Mouse (Mus musculus): ENCODE data around the gene Erich2. TPM values are rescaled to one million over a fixed set of nuclear protein-coding genes. Genes with fewer than 3 reads are reported as not detected.
"Not testable (repeated sequence)": the region's sequence is repeated elsewhere in the genome, so short reads cannot be mapped to it uniquely, and the experiment has no call there.

The Erich2 gene
- polyA plus RNA-seq (2015; fragmentation: Nextera tagmentation; extraction: Ambion mirVana) = 1.9 and 2.3 TPM in 2 replicates

DNA sequence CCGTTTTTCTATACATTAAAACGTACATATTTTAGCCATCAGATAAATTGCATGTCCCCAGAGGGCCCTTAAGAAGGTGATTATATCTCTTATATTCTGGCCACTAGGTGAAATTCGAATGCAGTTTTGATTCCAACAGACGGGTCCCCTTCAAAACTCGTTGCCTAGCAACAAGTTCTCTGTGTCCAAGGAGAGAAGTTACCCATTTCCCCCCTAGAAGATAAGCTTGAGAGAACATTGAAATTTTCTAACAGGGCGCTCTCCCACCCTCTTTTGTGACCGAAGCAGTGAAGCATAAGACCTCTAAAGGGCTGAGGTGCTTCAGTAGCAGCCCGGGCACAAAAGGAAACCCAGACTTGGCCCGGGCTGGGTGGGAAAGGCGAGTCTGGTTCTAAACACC is at the start of gene Erich2:
Erich2 (plus strand) TSS at position 324 of the 400 bp plus-strand sequence.
- 14% methylated on average over 10 of the region's 10 CpGs for WGBS
- no peaks in the 10 kb centered on the region for H3K27me3 ChIP-seq
- H3K36me3 ChIP-seq = no peaks in the 10 kb centered on the region
- peak; percentile 27 for ATAC-seq (replicated peaks; ENCODE audit: low FRiP score)
- H3K9ac ChIP-seq = peak within 1 kb of the TSS; percentile 49
- H3K27ac ChIP-seq = peak within 1 kb of the TSS; percentile 60
- H3K4me1 ChIP-seq = peaks cover 32% of the 10 kb centered on the region
- peak within 1 kb of the TSS; percentile 84 for H3K4me2 ChIP-seq
- no peaks in the 10 kb centered on the region for H3K9me3 ChIP-seq (replicated peaks)
- peak within 1 kb of the TSS; percentile 62 for H3K4me3 ChIP-seq (replicated peaks)

DNA sequence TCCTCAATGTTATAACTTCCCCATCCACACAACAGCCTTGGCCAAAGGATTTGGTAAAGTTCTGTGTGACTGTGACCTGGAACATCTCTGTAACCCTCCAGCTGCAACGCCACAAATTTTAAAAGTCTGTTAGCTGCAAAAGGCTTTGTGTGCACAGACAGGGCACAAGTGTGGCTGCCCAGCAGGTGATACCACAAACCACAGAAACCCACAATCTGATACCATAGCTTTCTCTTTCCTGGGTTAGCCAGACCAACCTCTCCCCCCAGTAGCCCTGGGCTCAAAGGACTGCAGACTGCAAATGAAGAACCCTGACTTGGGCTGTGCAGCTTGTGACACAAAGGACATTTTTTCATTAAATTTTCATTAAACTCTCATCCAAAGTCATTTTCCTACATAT is 45.0 kb upstream of the Erich2 start:
- no peaks in the 10 kb centered on the region for H3K4me1 ChIP-seq
- H3K36me3 ChIP-seq = no peaks in the 10 kb centered on the region
- H3K4me2 ChIP-seq = no peak overlapping the region
- H3K4me3 ChIP-seq (replicated peaks) = no peak overlapping the region
- H3K27ac ChIP-seq = no peak overlapping the region
- no peak overlapping the region for H3K9ac ChIP-seq
- H3K27me3 ChIP-seq = 0 out of 2 replicates have a peak, but pooled peaks cover 10% of the 10 kb centered on the region
- H3K9me3 ChIP-seq (replicated peaks) = no peaks in the 10 kb centered on the region
- WGBS = 97% methylated on average over 1 of the region's 1 CpGs
- no peak for ATAC-seq (replicated peaks; ENCODE audit: low FRiP score)

DNA sequence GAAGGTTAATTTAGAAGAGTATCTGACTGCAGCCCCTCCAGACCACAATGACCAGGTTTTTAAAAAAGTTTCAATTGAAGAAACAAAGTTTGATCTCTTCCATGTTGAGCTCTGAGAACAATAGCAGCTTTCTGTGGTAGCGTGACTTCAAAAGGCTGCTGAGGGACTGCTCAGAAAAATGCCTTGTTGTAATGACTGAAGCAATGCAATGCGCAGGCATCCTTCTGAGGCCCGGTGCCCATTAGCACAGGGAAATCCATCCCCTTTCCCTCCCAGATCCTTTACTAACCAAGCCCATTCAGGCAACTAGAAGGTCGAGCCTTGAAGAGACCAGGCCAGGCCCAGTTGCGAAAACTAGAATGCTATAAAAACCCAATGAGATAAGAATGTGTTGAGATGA is 37.5 kb upstream of the Erich2 start:
- Histone ChIP-seq H3K27me3 (peaks cover 72% of the 10 kb centered on the region), H3K9me3 (replicated peaks) (no peaks in the 10 kb centered on the region)
- ATAC-seq (replicated peaks; ENCODE audit: low FRiP score) = no peak

DNA sequence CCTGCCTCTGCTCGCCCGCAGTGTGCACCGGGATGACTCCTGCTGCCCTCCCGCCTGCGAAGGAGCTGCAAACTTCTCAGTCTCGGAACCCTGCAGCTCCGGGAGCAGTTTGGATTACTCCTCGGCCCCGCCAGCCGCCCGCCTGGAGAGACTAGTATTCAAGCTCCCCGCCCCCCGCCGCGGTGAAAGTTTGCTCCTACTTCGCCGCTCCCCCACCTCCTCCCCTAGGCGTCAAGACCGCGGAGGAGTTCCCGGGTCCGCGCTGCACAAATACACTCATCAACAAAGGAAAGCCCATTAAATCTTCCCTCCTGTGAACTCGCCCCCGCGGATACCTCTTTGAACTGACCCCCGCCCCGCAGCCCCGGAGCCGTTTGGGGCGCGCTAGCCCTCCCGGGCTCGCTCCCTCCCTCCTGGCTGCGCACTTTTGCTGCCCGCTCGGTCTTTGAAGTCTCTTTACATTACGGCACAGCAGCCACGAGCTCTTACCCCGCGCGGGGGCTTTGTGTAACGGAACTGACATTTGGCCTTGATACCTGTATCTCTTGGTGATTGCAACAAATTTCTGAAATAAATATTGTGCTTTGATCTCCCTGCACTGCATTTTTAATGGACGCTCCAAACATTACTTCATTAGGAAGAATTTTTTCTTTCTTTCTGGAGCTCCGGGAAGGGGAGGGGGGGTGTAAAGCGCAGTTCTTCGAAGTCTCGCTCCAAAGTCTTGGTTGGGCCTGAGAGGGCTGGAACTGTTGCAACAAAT is 36.6 kb upstream of the Erich2 start:
- H3K4me3 ChIP-seq (replicated peaks) = peak overlapping the region; percentile 45
- peak overlapping the region; percentile 86 for H3K4me2 ChIP-seq
- no peak overlapping the region for H3K9ac ChIP-seq
- peaks cover 78% of the 10 kb centered on the region for H3K27me3 ChIP-seq
- peak; percentile 33; the same call in 1 of the 2 replicates for ATAC-seq (replicated peaks; ENCODE audit: low FRiP score)
- under 1% methylated on average over 48 of the region's 48 CpGs for WGBS
- H3K27ac ChIP-seq = no peak overlapping the region
- H3K36me3 ChIP-seq = no peaks in the 10 kb centered on the region
- H3K9me3 ChIP-seq (replicated peaks) = no peaks in the 10 kb centered on the region
- peaks cover 55% of the 10 kb centered on the region for H3K4me1 ChIP-seq

More for the DNA sequence above, 37.5 kb upstream of the Erich2 start:
- 0 out of 2 replicates have a peak overlapping the region, but pooled peaks have one; percentile 86 for H3K4me2 ChIP-seq
- no peak overlapping the region for H3K9ac ChIP-seq
- no peak overlapping the region for H3K27ac ChIP-seq
- no peaks in the 10 kb centered on the region for H3K36me3 ChIP-seq
- 24% methylated on average over 5 of the region's 5 CpGs for WGBS
- peaks cover 46% of the 10 kb centered on the region for H3K4me1 ChIP-seq
- H3K4me3 ChIP-seq (replicated peaks) = no peak overlapping the region

DNA sequence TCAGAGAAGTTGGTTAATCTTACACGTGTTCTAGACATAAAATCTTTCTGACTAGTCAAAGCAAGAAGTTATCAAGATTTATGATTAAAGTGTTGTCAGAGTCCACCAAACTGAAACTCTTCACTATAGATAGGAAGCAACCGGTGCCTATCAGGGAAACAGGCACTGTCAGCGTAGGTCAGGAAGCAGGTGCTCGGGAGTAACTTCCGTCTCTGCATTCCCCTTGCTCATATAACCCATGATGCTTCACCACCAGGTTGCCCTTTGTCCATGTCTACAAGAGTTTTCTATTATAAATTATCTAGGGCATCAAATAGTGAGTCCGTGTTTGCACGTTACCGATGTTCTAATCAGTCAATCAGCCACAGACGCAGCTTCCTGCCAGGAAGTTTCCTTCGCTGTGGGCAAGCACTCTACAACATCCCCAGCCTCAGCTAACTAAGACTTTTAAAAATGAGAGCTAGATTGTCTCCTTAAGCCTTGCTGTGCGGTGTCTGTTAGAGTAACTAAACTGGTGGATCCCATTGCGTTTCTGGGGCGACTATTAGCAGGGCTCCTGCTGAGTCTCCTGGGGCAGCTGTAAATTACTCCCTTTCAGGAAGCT is 10.8 kb upstream of the Erich2 start:
- ATAC-seq (replicated peaks; ENCODE audit: low FRiP score) = no peak
- no peak overlapping the region for H3K4me3 ChIP-seq (replicated peaks)
- H3K9ac ChIP-seq = no peak overlapping the region
- H3K9me3 ChIP-seq (replicated peaks) = no peaks in the 10 kb centered on the region
- peak overlapping the region; percentile 18 for H3K4me2 ChIP-seq
- peaks cover 9% of the 10 kb centered on the region for H3K4me1 ChIP-seq
- H3K36me3 ChIP-seq = no peaks in the 10 kb centered on the region
- H3K27me3 ChIP-seq = peaks cover 18% of the 10 kb centered on the region
- WGBS = 19% methylated on average over 13 of the region's 13 CpGs
- peak overlapping the region; percentile 51; the same call in 1 of the 2 replicates for H3K27ac ChIP-seq

DNA sequence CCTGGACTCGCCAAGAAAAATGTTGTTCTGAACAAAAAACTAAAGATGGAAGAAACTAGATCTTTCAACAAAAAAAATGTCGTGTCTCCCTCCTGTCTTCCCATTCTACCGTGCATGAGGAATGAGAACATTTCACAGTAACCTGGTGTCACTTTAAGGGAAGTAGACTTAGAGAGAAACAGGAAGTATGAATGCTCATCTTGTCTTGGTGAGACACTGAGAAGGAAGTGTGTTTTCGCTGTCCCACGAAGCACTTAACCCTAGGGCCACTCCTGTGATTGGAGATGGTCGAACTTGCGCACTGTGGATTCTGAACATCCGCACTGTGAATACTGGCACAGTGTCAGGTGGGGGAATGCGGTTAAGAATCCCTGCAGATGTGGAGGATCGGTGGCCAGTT is 5.2 kb upstream of the Erich2 start:
- Histone ChIP-seq H3K4me3 (replicated peaks) (no peak overlapping the region), H3K27me3 (peaks cover 9% of the 10 kb centered on the region), H3K4me2 (no peak overlapping the region), H3K9me3 (replicated peaks) (no peaks in the 10 kb centered on the region), H3K27ac (no peak overlapping the region), H3K36me3 (no peaks in the 10 kb centered on the region), H3K4me1 (peaks cover 24% of the 10 kb centered on the region), H3K9ac (no peak overlapping the region)
- WGBS = 76% methylated on average over 10 of the region's 10 CpGs
- no peak for ATAC-seq (replicated peaks; ENCODE audit: low FRiP score)

DNA sequence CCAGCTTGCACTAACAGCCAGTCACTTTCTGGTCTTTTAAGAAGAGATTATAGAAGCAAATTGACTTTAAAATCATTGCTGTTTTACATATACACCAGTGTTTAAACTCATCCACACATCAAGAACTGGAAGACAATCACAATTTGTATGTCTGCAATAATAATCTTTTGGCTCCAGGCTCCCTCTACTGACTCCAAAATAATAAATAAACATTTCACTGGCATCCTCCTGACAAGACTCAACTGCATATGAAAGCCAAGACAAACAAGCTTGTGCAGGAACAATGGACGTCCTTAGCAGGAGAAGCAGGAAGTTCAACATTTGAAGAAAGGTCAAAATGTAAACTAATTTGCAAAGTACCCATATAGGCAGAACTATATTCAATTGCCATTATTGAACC is 3.4 kb upstream of the Erich2 start:
- H3K36me3 ChIP-seq = no peaks in the 10 kb centered on the region
- H3K27me3 ChIP-seq = no peaks in the 10 kb centered on the region
- ATAC-seq (replicated peaks; ENCODE audit: low FRiP score) = no peak
- no peaks in the 10 kb centered on the region for H3K9me3 ChIP-seq (replicated peaks)
- no peak overlapping the region for H3K4me2 ChIP-seq
- no peak overlapping the region for H3K9ac ChIP-seq
- peak overlapping the region; percentile 14; the same call in 1 of the 2 replicates for H3K27ac ChIP-seq
- no peak overlapping the region for H3K4me3 ChIP-seq (replicated peaks)
- peaks cover 32% of the 10 kb centered on the region for H3K4me1 ChIP-seq
- WGBS = 24% methylated on average over 1 of the region's 1 CpGs

DNA sequence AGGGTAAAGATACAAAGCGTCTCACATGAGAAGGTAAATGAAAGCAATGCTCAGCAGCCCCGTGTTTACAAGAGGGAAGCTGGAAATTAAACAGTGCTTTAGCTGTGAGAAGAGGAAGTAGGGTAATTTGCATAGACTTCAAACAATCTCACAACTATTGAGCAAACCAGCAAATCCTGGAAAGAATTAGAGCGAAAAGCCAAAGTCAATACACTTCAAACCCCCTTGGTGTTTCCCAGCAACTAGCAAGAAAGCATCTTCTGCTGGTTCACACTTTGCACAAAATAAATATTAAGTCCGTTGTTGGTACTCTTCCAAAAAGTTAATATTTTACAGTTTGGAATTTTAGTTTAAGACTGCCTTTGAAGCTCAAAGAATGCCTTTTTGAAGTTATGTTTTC is 2.7 kb upstream of the Erich2 start:
- peaks cover 32% of the 10 kb centered on the region for H3K4me1 ChIP-seq
- H3K36me3 ChIP-seq = no peaks in the 10 kb centered on the region
- no peak overlapping the region for H3K9ac ChIP-seq
- H3K4me2 ChIP-seq = no peak overlapping the region
- H3K9me3 ChIP-seq (replicated peaks) = no peaks in the 10 kb centered on the region
- H3K27ac ChIP-seq = peak overlapping the region; percentile 14; the same call in 1 of the 2 replicates
- no peak overlapping the region for H3K4me3 ChIP-seq (replicated peaks)
- no peak for ATAC-seq (replicated peaks; ENCODE audit: low FRiP score)
- whole genome bisulfite sequencing = 33% methylated on average over 4 of the region's 4 CpGs
- H3K27me3 ChIP-seq = no peaks in the 10 kb centered on the region

DNA sequence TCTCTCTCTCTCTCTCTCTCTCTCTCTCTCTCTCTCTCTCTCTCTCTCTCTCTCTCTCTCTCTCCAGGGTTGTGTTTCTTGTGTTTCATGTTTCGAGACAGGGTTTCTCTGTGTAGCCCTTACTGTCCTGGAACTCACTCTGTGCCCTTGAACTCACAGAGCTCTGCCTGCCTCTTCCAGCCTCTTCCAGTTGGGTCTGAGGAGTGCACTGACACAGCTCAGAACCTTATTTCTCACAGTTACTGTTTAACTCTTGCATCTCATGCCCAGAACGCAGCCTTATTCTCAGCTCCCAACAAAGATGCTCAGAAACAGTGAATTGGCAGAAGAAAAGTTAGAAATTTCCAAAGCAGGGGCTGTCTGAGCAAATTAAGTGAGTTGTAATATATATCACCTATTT is 2.2 kb upstream of the Erich2 start:
- no peak overlapping the region for H3K4me3 ChIP-seq (replicated peaks)
- no peaks in the 10 kb centered on the region for H3K36me3 ChIP-seq
- WGBS = 65% methylated on average over 2 of the region's 2 CpGs
- H3K27me3 ChIP-seq = no peaks in the 10 kb centered on the region
- no peak overlapping the region for H3K9ac ChIP-seq
- no peak overlapping the region for H3K4me2 ChIP-seq
- no peaks in the 10 kb centered on the region for H3K9me3 ChIP-seq (replicated peaks)
- ATAC-seq (replicated peaks; ENCODE audit: low FRiP score) = no peak
- H3K27ac ChIP-seq = 0 out of 2 replicates have a peak overlapping the region, but pooled peaks have one; percentile 22
- H3K4me1 ChIP-seq = peaks cover 32% of the 10 kb centered on the region

DNA sequence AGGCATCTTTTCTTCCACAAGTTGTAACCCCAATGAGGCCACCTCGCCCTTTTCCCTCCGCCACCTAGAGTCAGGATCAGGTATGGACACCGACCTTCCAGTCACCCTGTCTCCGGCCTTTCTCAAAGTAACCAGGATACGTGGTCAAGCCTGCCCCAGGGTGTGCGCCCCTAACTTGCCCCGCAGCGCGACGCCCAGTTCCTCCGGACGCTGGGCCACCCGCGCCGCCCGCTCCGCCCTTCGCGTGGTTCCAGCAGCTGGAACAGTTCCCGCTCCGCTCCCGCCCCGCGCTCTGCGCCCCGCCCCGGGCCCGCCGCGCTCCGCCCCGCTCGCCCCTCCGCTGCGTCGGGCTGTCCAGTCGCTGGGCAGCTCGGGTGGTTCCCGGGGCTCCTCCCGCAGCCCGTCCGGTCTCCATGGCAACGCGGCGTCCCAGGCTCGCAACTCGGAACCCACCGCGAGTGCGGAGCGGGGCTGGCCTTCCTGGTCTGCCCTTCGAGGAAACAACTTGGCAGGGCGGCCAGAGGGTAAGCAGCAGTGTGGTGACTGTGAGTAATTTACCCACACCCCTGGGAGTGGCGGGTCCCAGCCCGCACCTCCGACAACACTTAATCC is 508 bp downstream of the Erich2 start:
- Histone ChIP-seq H3K4me2 (peak overlapping the region; percentile 84), H3K27me3 (no peaks in the 10 kb centered on the region), H3K4me3 (replicated peaks) (peak overlapping the region; percentile 62), H3K27ac (peak overlapping the region; percentile 60), H3K4me1 (peaks cover 32% of the 10 kb centered on the region), H3K9ac (peak overlapping the region; percentile 49), H3K36me3 (no peaks in the 10 kb centered on the region), H3K9me3 (replicated peaks) (no peaks in the 10 kb centered on the region)
- WGBS = under 1% methylated on average over 56 of the region's 56 CpGs
- peak; percentile 97 for ATAC-seq (replicated peaks; ENCODE audit: low FRiP score)

DNA sequence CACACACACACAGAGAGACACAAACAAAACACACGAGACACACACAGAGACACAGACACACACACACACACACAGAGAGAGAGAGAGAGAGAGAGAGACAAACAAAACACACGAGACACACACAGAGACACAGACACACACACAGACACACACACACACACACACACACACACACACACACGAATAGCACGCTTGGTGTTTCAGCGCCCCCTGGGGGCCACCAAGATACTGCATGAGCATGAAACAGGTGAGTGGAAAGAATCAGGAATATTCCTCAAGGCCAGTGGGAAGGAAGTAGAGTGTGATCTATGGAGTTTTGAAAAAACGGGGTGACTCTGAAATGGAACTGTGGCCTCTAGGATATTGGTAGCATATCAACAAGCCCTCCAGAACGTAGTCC is 29.7 kb downstream of the Erich2 start:
- H3K27ac ChIP-seq; H3K4me2 ChIP-seq; ATAC-seq (replicated peaks; ENCODE audit: low FRiP score); H3K4me3 ChIP-seq (replicated peaks); H3K9me3 ChIP-seq (replicated peaks); H3K4me1 ChIP-seq; H3K9ac ChIP-seq; H3K36me3 ChIP-seq; H3K27me3 ChIP-seq: not testable (repeated sequence)
- 49% methylated on average over 7 of the region's 7 CpGs for WGBS

DNA sequence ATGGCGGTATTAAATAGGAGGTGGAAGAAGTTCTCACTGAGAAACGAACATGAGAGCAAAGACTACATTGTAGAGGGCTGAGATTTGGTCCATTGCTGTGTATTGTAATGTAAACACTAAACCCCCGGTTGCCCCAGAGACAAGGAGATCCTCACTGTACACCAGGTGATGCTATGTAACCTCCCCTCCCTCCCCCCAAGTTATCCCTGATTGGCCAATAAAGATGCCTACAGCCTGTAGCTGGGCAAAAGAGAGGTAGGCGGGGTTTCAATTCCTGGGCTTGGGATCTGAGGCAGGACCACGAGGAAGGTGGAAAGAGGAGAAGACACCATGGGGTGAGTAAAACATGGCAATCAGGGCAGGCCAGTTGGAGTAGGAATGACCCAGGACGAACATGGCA is 42.1 kb downstream of the Erich2 start:
- no peak for ATAC-seq (replicated peaks; ENCODE audit: low FRiP score)
- Histone ChIP-seq H3K4me1 (no peaks in the 10 kb centered on the region), H3K27me3 (no peaks in the 10 kb centered on the region), H3K36me3 (no peaks in the 10 kb centered on the region), H3K9ac (no peak overlapping the region), H3K27ac (no peak overlapping the region), H3K4me2 (no peak overlapping the region), H3K9me3 (replicated peaks) (no peaks in the 10 kb centered on the region; the same call in 1 of the 2 replicates), H3K4me3 (replicated peaks) (no peak overlapping the region)
- WGBS = 67% methylated on average over 6 of the region's 6 CpGs
